Mouse (Mus musculus) urinary bladder, postnatal 36 days (tissue): ENCODE measurements at regions not wholly inside any gene's neighbourhood (a gene's known extent, or its start where the extent isn't known, plus 50 kb on each side); places are given as distances from the start of the nearest gene placed in this dataset.

Experiments
- DNase-seq, 2 experiments: peaks; one replicate each; pipeline ENCODE4 v3.0.0; 2022; ENCODE audit warnings: low spot score in 2 of 2, mixed read lengths in 1 of 2

DNA sequence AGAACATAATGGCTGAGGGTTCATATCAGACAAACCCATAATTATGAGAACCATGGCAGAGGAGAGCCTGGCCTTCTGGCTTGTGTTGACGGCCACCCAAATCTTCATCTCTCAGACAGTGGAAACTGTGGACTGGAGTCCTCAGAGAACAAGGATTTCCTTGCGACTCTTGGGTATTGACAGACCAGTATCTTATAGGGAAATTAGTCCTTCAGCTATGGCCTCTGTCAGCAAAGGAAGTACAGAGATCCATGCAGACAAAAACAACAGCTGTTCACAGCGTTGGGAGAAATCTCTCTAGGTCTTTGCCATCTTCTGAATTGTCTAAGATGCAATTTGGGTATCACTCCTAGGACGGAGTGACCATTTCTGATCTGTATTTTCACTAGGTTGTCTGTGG, 53.0 kb upstream of the Prickle1 start:
- DNase-seq, result no peak

- DNase-seq, result no peak
Observed at GRCm38 (mm10) chr15:93646820-93647219, 51.1 kb upstream of the Prickle1 start.

DNA sequence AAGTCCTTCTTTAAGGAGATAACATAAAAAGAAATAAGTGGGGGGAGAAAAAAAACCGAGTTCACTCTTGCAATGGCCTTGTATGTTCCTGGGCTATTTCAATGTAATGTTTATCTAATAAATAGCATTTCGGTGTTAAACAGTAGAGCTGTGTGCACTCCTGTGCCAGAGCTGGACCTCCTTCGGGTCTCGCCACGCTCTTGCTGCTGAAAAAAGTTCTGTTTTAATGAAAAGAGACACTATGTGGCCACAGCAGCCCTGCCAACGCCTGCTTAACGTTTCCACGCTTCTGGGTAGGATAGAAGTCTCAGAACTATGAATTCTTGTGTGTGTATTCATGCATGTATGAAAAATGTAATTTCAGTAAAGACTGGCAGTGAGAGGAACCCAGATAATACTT, 50.3 kb upstream of the Prickle1 start:
- DNase-seq, result no peak
